8 mouse cellular contexts compared by ENCODE assay signal in the genomic region with DNA sequence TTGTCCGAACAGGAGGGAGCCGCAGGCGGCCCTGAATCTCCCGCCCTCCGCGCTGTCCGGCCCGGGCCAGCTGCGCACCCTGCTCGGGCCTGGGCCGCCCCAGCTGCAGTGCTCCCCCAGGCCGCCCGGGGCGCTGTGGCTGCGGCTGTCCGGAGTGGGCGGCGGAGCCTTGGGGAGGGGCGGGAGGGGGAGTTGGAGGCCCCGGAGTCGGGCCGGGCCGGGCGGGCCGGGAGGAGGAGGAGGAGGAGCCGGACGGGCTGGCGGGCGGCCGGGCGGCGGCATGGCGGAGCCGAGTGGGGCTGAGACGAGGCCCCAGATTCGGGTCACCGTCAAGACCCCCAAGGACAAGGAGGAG. TPM values are rescaled to one million over a fixed set of nuclear protein-coding genes. Genes with fewer than 3 reads are reported as not detected.
DNase-seq lines count a peak whose midpoint lies in the region; ATAC-seq and TF ChIP-seq lines count a peak whose summit lies in the region.

Gene Ubqln4, plus strand, starts transcription at position 234 of the 355 bp plus-strand sequence.

- no peaks in the 10 kb centered on the region for H3K9me3 ChIP-seq in hindbrain, postnatal 0 days (ENCODE audit: low read length)

- peak within 1 kb of the TSS; percentile 91 for H3K4me2 ChIP-seq in hindbrain, postnatal 0 days (ENCODE audit: low read depth, low read length)

- H3K36me3 ChIP-seq in hindbrain, postnatal 0 days (ENCODE audit: insufficient read depth, low read length): peaks cover 24% of the 10 kb centered on the region

- H3K4me1 ChIP-seq in hindbrain, postnatal 0 days (ENCODE audit: insufficient read depth, low read length): 0 out of 2 replicates have a peak, but pooled peaks cover 5% of the 10 kb centered on the region

- under 1% methylated on average over 31 of the region's 37 CpGs for WGBS in hindbrain, postnatal 0 days

- peak; percentile 89 for DNase-seq in R1 (ENCODE audit: low read depth, low spot score)
- DNase-seq in gastrocnemius, adult 8-10 months (ENCODE audit: low spot score in 2 of 2): peak; percentile 91
- DNase-seq in hindbrain, postnatal 0 days (ENCODE audit: low spot score): peak; percentile 93
- peak; percentile 90 to 93 for DNase-seq in left cerebral cortex, adult 2 months (ENCODE audit: extremely low spot score in 1 of 2, low spot score in 2 of 2)
- DNase-seq in right cerebral cortex, adult 18-20 months: peak; percentile 88
- DNase-seq in urinary bladder, adult 2 months (ENCODE audit: low spot score): peak; percentile 97

- no peaks in the 10 kb centered on the region for H3K27me3 ChIP-seq in hindbrain, postnatal 0 days (ENCODE audit: insufficient read depth, low read length)

- TF ChIP-seq CTCF in hindbrain, postnatal 0 days (IDR thresholded peaks at IDR 0.05; ENCODE audit: low read depth): peak; percentile 47
- peak; percentile 83 for TF ChIP-seq CTCF in left cerebral cortex, adult 2 months (IDR thresholded peaks at IDR 0.05)

- H3K27ac ChIP-seq in hindbrain, postnatal 0 days: peak within 1 kb of the TSS; percentile 97
- peak within 1 kb of the TSS; percentile 97 for H3K27ac ChIP-seq in left cerebral cortex, adult 2 months

- intact Hi-C loops in left cerebral cortex, adult 2 months (cut with DNase I): no loop called here

- peak within 1 kb of the TSS; percentile 92 for H3K4me3 ChIP-seq in hindbrain, postnatal 0 days (ENCODE audit: low read length)
- peak within 1 kb of the TSS; percentile 94 for H3K4me3 ChIP-seq in left cerebral cortex, adult 2 months

- H3K9ac ChIP-seq in hindbrain, postnatal 0 days (replicated peaks; ENCODE audit: low read length): peak within 1 kb of the TSS; percentile 96

- peak; percentile 51 for ATAC-seq in common myeloid progenitor, adult 5-6 weeks (replicated peaks; ENCODE audit: low read depth, poor library complexity, severe bottlenecking)
- ATAC-seq in hindbrain, postnatal 0 days: peak; percentile 89
- ATAC-seq in megakaryocyte, adult 5-6 weeks (ENCODE audit: poor library complexity, severe bottlenecking): peak; percentile 80

RNA-seq across cellular contexts. Expression of gene Ubqln4, which starts in this region (rescaled TPM):
- 47.1 and 48.5 TPM in 2 replicates for total RNA-seq in common myeloid progenitor, adult 5-6 weeks (2017)
- 100 to 1,000 TPM in 1 of 4 experiments, 10 to 100 TPM in 3; 91.9 to 112 (median 94.6) TPM for total RNA-seq in gastrocnemius, adult 8-10 months (2022)
- total RNA-seq in hindbrain, postnatal 0 days (2014; rRNA removed): 119 and 131 TPM in 2 replicates
- 29.4 and 29.8 TPM in 2 replicates for polyA plus RNA-seq in hindbrain, postnatal 0 days (2015; fragmentation: Nextera tagmentation; extraction: Ambion mirVana)
- total RNA-seq in left cerebral cortex, adult 2 months (2021): 100 to 1,000 TPM; 137 to 148 TPM
- 10.5 and 14.5 TPM in 2 replicates for total RNA-seq in megakaryocyte, adult 5-6 weeks (2015)
- 15.9 and 16.4 TPM in 2 replicates for total RNA-seq in megakaryocyte, adult 5-6 weeks (2017)
- polyA plus RNA-seq in urinary bladder, adult 2 months (2012; rRNA removed): 36.9 and 38.6 TPM in 2 replicates

Comparison
In these comparisons a context has a peak if more than half of its experiments do, and no peak if none do; other contexts are left out.
1. Peak in every context shown above with its lines: DNase-seq, ATAC-seq, H3K4me3 ChIP-seq and H3K27ac ChIP-seq.